Mouse (Mus musculus): ENCODE results near the gene Pld1.

DNA sequence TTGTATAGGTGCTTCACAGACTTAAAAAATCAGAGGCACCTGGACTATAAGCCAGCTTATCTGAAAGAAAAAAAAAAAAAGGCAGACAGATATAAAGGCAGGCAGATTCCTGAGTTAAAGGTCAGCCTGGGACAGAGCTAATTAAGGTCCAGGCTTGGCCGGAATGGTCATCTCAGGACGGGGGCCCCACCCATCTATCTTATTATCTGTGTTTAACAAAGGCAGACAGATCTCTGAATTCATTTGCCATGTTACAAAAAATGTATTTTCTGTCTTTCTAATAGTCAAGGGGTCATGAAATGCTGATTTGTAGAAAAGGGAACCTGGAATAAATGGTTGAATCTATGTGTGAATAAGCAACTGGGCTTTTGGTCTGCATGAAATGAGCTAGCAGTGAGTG lies 30.2 kb upstream of the Pld1 start:
- TF ChIP-seq CTCF (conservative IDR thresholded peaks at IDR 0.05; ENCODE audit: low read length) (no peak), NANOG (IDR thresholded peaks at IDR 0.05; ENCODE audit: borderline replicate concordance, low read length) (no peak), POU5F1 (IDR thresholded peaks at IDR 0.05; ENCODE audit: borderline replicate concordance, low read length) (no peak)
